Mouse (Mus musculus): ENCODE results near the gene H2-Ob. TPM values are rescaled to one million over a fixed set of nuclear protein-coding genes. Genes with fewer than 3 reads are reported as not detected.
A peak's percentile ranks its signal among the peaks of the same experiment; 100 is the strongest.

The H2-Ob gene
- polyA plus RNA-seq, 1 experiment from 2014 or later = not detected

GRCm38 (mm10) chr17:34269817-34270216 lies 31.1 kb downstream of the H2-Ob start:
- Histone ChIP-seq H3K4me2 (replicated peaks) (no peak overlapping the region), H3K9ac (replicated peaks) (no peak overlapping the region), H3K4me3 (no peak overlapping the region), H3K27me3 (peaks cover 9% of the 10 kb centered on the region), H3K4me1 (peaks cover 5% of the 10 kb centered on the region), H3K27ac (replicated peaks) (no peak overlapping the region), H3K9me3 (no peaks in the 10 kb centered on the region), H3K36me3 (no peaks in the 10 kb centered on the region)
- WGBS = 79% methylated on average over 4 of the region's 4 CpGs
- ATAC-seq (ENCODE audit: low FRiP score, low read depth) = no peak

DNA sequence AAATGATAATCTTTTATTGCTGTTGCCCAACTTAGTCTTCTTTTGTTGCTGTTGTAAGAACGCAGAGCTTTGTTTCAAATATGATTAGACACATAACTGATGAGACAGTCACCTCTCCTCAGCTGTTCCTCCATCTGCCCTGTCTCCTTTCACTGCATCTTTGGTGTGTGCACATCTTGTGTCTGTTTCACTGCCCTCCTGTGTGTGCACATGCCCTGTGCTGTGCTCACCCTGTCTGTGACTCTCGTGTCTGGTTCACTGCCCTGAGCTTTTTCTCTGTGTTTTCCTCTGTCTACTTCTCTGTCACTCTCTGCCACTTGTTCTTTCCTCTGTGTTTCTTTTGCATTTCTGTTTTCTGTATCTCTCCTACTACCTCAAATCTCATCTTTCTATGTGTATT lies 31.5 kb downstream of the H2-Ob start:
- Histone ChIP-seq H3K36me3 (no peaks in the 10 kb centered on the region), H3K9me3 (no peaks in the 10 kb centered on the region), H3K9ac (replicated peaks) (no peak overlapping the region), H3K4me3 (no peak overlapping the region), H3K27ac (replicated peaks) (no peak overlapping the region), H3K4me2 (replicated peaks) (no peak overlapping the region), H3K4me1 (peaks cover 1% of the 10 kb centered on the region; the same call in 1 of the 2 replicates), H3K27me3 (peaks cover 5% of the 10 kb centered on the region)
- 93% methylated on average over 2 of the region's 2 CpGs for WGBS
- ATAC-seq (ENCODE audit: low FRiP score, low read depth) = no peak

DNA sequence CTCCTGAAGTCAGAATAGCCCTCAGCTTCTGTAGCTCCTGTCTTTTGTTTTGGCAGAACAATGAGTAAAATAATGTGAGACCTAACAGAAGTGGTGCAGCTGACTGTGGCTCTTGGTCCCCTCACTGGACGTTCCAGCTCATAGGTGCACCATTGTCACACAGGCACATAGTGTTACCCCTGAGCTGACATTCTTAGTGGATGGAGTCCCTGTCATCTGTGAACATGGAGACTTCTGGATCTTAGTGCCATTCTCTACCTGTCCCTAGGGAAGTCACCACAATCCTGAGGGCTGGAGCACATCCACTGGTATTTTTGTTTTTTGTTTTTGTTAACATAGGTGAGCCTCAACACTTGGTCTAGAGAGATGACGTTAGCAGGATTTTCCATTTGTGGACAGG lies 32.2 kb downstream of the H2-Ob start:
- Histone ChIP-seq H3K27ac (replicated peaks) (no peak overlapping the region), H3K9ac (replicated peaks) (no peak overlapping the region), H3K4me1 (no peaks in the 10 kb centered on the region), H3K4me3 (no peak overlapping the region), H3K9me3 (no peaks in the 10 kb centered on the region), H3K4me2 (replicated peaks) (no peak overlapping the region), H3K36me3 (no peaks in the 10 kb centered on the region), H3K27me3 (no peaks in the 10 kb centered on the region; the same call in none of the 2 replicates)
- WGBS = 75% methylated on average over 2 of the region's 2 CpGs
- no peak for ATAC-seq (ENCODE audit: low FRiP score, low read depth)

GRCm38 (mm10) chr17:34272102-34272501 lies 33.4 kb downstream of the H2-Ob start:
- H3K27me3 ChIP-seq = no peaks in the 10 kb centered on the region; the same call in 1 of the 2 replicates
- ATAC-seq (ENCODE audit: low FRiP score, low read depth) = no peak
- WGBS = 82% methylated on average over 1 of the region's 1 CpGs

DNA sequence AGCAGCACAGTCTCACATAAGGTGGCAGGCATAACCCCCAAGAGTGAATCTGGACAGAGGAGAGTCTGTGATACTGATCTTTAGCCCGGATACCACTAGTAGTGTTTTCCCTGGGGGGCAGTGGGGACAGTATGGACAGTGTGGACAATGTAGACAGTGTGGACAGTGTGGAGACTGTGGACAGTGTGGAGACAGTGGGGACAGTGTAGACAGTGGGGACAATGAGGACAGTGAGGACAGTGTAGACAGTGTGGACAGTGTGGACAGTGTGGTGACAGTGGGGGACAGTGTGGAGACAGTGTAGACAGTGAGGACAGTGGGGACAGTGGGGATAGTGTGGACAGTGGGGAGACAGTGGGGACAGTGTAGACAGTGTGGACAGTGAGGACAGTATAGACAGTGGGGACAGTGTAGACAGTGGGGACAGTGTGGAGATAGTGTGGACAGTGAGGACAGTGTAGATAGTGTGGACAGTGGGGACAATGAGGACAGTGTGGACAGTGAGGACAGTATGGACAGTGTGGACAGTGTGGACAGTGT lies 41.9 kb downstream of the H2-Ob start:
- no peak overlapping the region for H3K9ac ChIP-seq (replicated peaks)
- no peak for ATAC-seq (ENCODE audit: low FRiP score, low read depth)

More at GRCm38 (mm10) chr17:34272102-34272501, 33.4 kb downstream of the H2-Ob start:
- Histone ChIP-seq H3K4me1 (no peaks in the 10 kb centered on the region), H3K4me3 (no peak overlapping the region), H3K9me3 (0 out of 2 replicates have a peak, but pooled peaks cover 2% of the 10 kb centered on the region), H3K36me3 (no peaks in the 10 kb centered on the region), H3K27ac (replicated peaks) (no peak overlapping the region), H3K9ac (replicated peaks) (no peak overlapping the region), H3K4me2 (replicated peaks) (no peak overlapping the region)

DNA sequence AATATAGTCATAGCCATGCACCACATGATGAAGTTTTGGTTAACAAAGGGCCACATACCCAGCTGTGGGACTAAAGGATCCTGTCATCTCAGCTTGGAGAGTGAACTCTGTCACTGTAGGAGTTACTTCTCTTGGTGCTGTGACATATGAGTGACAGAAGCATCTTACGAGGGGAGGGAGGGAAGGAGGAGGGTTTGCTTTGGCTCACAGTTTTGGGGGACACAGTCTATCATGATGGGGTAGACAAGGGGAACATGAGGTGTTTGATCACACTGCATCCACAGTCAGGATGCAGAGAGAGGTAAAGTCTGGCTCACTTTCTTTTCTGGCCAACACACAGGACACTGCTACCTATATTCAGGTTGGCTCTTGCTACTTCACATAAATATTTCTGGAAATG lies 43.1 kb downstream of the H2-Ob start:
- Histone ChIP-seq H3K4me1 (no peaks in the 10 kb centered on the region), H3K27me3 (no peaks in the 10 kb centered on the region; the same call in 1 of the 2 replicates), H3K4me2 (replicated peaks) (no peak overlapping the region), H3K9me3 (0 out of 2 replicates have a peak, but pooled peaks cover 3% of the 10 kb centered on the region), H3K27ac (replicated peaks) (no peak overlapping the region), H3K9ac (replicated peaks) (no peak overlapping the region), H3K36me3 (no peaks in the 10 kb centered on the region), H3K4me3 (no peak overlapping the region)
- no peak for ATAC-seq (ENCODE audit: low FRiP score, low read depth)
- WGBS = 86% methylated on average over 1 of the region's 1 CpGs

More for the DNA sequence above, 41.9 kb downstream of the H2-Ob start:
- H3K27me3 ChIP-seq = no peaks in the 10 kb centered on the region; the same call in 1 of the 2 replicates
- no peak overlapping the region for H3K27ac ChIP-seq (replicated peaks)
- WGBS = 80% methylated on average over 1 of the region's 1 CpGs
- H3K36me3 ChIP-seq = no peaks in the 10 kb centered on the region
- H3K9me3 ChIP-seq = 0 out of 2 replicates have a peak, but pooled peaks cover 3% of the 10 kb centered on the region
- no peak overlapping the region for H3K4me3 ChIP-seq
- H3K4me2 ChIP-seq (replicated peaks) = no peak overlapping the region
- H3K4me1 ChIP-seq = no peaks in the 10 kb centered on the region

DNA sequence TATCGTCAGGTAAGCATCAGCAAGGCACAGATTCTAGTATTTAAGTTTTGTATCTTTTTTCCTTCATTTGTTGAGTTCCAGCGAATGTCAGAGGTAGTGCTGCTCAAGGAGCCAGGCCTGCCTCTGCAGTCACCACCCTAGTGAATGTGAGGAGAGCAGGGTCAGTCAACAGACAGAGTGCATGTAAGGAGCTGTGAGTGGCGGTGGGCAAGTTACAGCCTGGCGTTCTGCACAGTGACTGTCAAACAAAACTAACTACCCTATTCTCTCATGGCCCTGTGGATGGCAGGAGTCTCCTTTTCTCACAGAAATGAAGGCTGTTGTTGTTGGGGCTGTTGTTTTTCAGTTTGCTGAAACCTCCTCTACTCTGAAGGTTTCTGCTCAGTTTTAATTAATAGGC lies 46.7 kb downstream of the H2-Ob start:
- H3K4me2 ChIP-seq (replicated peaks) = no peak overlapping the region
- H3K4me1 ChIP-seq = no peaks in the 10 kb centered on the region
- H3K27ac ChIP-seq (replicated peaks) = no peak overlapping the region
- H3K9ac ChIP-seq (replicated peaks) = no peak overlapping the region
- WGBS = 81% methylated on average over 4 of the region's 4 CpGs
- no peaks in the 10 kb centered on the region for H3K9me3 ChIP-seq
- H3K36me3 ChIP-seq = no peaks in the 10 kb centered on the region
- ATAC-seq (ENCODE audit: low FRiP score, low read depth) = no peak
- no peak overlapping the region for H3K4me3 ChIP-seq
- H3K27me3 ChIP-seq = no peaks in the 10 kb centered on the region; the same call in 1 of the 2 replicates

DNA sequence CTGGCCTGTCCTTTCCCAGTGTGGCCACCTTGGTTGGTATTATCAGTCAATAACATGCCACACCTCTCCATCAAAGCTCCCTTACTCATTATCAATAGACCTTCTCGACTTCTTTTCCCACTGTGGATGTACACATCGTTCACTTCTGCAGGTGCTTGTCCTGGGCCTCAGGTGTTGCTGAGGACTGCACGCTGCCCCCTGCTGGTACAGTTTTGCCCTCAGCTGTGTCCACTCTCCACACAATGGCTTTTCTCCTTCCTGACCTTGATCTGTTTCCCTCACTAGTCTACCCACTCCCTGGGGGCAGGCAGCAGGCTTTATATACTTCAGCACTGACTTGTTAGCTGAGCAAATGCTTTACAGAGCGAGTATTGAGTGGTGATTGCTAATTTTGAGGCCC lies 47.1 kb downstream of the H2-Ob start:
- Histone ChIP-seq H3K27me3 (no peaks in the 10 kb centered on the region), H3K4me1 (no peaks in the 10 kb centered on the region)

GRCm38 (mm10) chr17:34286501-34286900 lies 47.8 kb downstream of the H2-Ob start:
- Histone ChIP-seq H3K36me3 (no peaks in the 10 kb centered on the region), H3K27me3 (no peaks in the 10 kb centered on the region), H3K4me1 (no peaks in the 10 kb centered on the region), H3K4me2 (replicated peaks) (no peak overlapping the region), H3K9ac (replicated peaks) (no peak overlapping the region), H3K9me3 (no peaks in the 10 kb centered on the region), H3K27ac (replicated peaks) (no peak overlapping the region), H3K4me3 (no peak overlapping the region)
- no peak for ATAC-seq (ENCODE audit: low FRiP score, low read depth)
- WGBS = 87% methylated on average over 5 of the region's 5 CpGs

More for the DNA sequence above, 47.1 kb downstream of the H2-Ob start:
- H3K9ac ChIP-seq (replicated peaks) = no peak overlapping the region
- no peaks in the 10 kb centered on the region for H3K9me3 ChIP-seq
- no peak overlapping the region for H3K4me3 ChIP-seq
- no peak overlapping the region for H3K27ac ChIP-seq (replicated peaks)
- ATAC-seq (ENCODE audit: low FRiP score, low read depth) = no peak
- WGBS = 46% methylated on average over 4 of the region's 4 CpGs
- no peaks in the 10 kb centered on the region for H3K36me3 ChIP-seq
- H3K4me2 ChIP-seq (replicated peaks) = no peak overlapping the region

- no peak for ATAC-seq (ENCODE audit: low FRiP score, low read depth)
- H3K4me2 ChIP-seq (replicated peaks) = no peak overlapping the region
- no peaks in the 10 kb centered on the region for H3K36me3 ChIP-seq
- H3K9me3 ChIP-seq = no peaks in the 10 kb centered on the region
- H3K4me1 ChIP-seq = no peaks in the 10 kb centered on the region
- H3K4me3 ChIP-seq = no peak overlapping the region
- no peak overlapping the region for H3K9ac ChIP-seq (replicated peaks)
- 72% methylated on average over 6 of the region's 6 CpGs for WGBS
- H3K27ac ChIP-seq (replicated peaks) = no peak overlapping the region
- H3K27me3 ChIP-seq = no peaks in the 10 kb centered on the region
Measured at GRCm38 (mm10) chr17:34286999-34287398, 48.3 kb downstream of the H2-Ob start.

- Histone ChIP-seq H3K9me3 (no peaks in the 10 kb centered on the region), H3K9ac (replicated peaks) (no peak within 1 kb of the TSS), H3K27ac (replicated peaks) (no peak within 1 kb of the TSS), H3K36me3 (no peaks in the 10 kb centered on the region), H3K4me2 (replicated peaks) (no peak within 1 kb of the TSS), H3K4me1 (no peaks in the 10 kb centered on the region), H3K4me3 (no peak within 1 kb of the TSS), H3K27me3 (no peaks in the 10 kb centered on the region)
- no peak for ATAC-seq (ENCODE audit: low FRiP score, low read depth)
- WGBS = 15% methylated on average over 8 of the region's 8 CpGs
Measured at GRCm38 (mm10) chr17:34287648-34288047, 48.9 kb downstream of the H2-Ob start, which contains the start of gene H2-Aa. H2-Aa (minus strand) TSS chr17:34287823.

DNA sequence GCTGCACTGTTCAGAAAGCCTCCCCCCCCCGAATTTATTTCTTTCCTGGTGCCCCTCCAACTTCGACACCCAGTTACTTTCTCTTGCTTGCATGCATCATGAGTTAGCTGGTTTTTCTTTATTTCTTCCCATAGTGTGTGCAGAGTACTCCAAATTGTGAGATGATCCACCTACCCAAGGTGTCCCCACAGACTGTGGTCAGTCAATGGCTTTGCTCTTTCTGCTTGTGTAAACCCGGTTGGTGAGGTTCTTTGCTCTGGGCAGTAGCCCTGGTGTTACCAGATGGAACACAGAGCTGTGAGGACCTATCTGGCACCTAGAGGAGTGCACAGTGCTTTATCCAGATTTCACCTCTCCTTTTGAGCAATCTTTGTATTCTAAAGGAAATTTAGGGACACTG lies 49.4 kb downstream of the H2-Ob start:
- Histone ChIP-seq H3K4me3 (no peak overlapping the region), H3K4me2 (replicated peaks) (no peak overlapping the region), H3K36me3 (no peaks in the 10 kb centered on the region), H3K9me3 (no peaks in the 10 kb centered on the region), H3K27me3 (no peaks in the 10 kb centered on the region), H3K9ac (replicated peaks) (no peak overlapping the region), H3K4me1 (no peaks in the 10 kb centered on the region), H3K27ac (replicated peaks) (no peak overlapping the region)
- WGBS = 70% methylated on average over 3 of the region's 3 CpGs
- ATAC-seq (ENCODE audit: low FRiP score, low read depth) = no peak

DNA sequence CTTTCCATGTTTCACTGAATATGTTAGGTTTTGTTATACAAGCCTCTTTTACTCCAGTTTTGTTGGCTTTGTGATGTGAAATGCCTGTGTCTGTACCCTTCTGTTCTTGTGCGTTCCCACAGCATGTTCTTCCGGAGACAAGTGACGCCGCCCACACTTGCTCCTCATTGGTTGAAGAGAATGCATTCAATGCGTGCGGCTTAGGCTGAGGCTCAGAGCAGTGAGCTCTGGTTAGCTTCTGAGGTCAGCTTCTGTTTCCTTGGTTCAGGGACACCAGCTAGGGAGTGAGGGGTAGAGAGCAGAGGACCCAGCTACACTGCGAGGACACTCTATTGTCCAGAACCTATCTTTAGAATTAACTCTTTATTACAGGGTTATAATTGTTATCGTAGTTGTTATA lies 52.9 kb downstream of the H2-Ob start:
- no peaks in the 10 kb centered on the region for H3K4me1 ChIP-seq
- H3K4me2 ChIP-seq (replicated peaks) = no peak overlapping the region
- H3K9ac ChIP-seq (replicated peaks) = no peak overlapping the region
- H3K9me3 ChIP-seq = no peaks in the 10 kb centered on the region
- no peaks in the 10 kb centered on the region for H3K27me3 ChIP-seq
- peak; percentile 91 for ATAC-seq (ENCODE audit: low FRiP score, low read depth)
- no peaks in the 10 kb centered on the region for H3K36me3 ChIP-seq
- no peak overlapping the region for H3K27ac ChIP-seq (replicated peaks)
- no peak overlapping the region for H3K4me3 ChIP-seq
- 11% methylated on average over 8 of the region's 8 CpGs for WGBS
